Mouse (Mus musculus) heart, postnatal 0 days (tissue): ENCODE data around the gene Wt1. TPM values are rescaled to one million over a fixed set of nuclear protein-coding genes. Genes with fewer than 3 reads are reported as not detected.

Experiments used
- ATAC-seq: fragments of 200-750 bp; cut with Nextera tagmentation; 2 replicates; pipeline ENCODE4 v1.8.0; 2017; ENCODE audit warnings: low read depth, moderate number of reproducible peaks, moderate library complexity; ENCODE audit not compliant: insufficient read depth
- DNase-seq: peaks from one replicate; pipeline ENCODE4 v3.0.0-alpha.2; 2016; ENCODE audit warnings: low spot score
- H3K27ac ChIP-seq: fragments of 300-500 bp; sonication (generic); 2 replicates; pipeline ENCODE4 v1.5.1; 2014; ENCODE audit warnings: low read depth, mild to moderate bottlenecking
- H3K27me3 ChIP-seq: fragments of 300-500 bp; sonication (generic); 2 replicates; pipeline ENCODE4 v1.6.1; 2014; ENCODE audit warnings: low read length, mixed read lengths; ENCODE audit not compliant: control insufficient read depth, insufficient read depth
- H3K36me3 ChIP-seq: fragments of 300-500 bp; sonication (generic); replicated peaks from 2 replicates; pipeline ENCODE4 v1.6.1; 2014; ENCODE audit warnings: low read length, mixed read lengths; ENCODE audit not compliant: control insufficient read depth, insufficient read depth
- H3K4me1 ChIP-seq: fragments of 300-500 bp; sonication (generic); 2 replicates; pipeline ENCODE4 v1.6.1; 2014; ENCODE audit warnings: antibody characterized with exemption; ENCODE audit not compliant: control insufficient read depth, insufficient read depth
- H3K4me2 ChIP-seq: fragments of 300-500 bp; sonication (generic); 2 replicates; pipeline ENCODE4 v1.6.1; 2014; ENCODE audit warnings: low read depth, mild to moderate bottlenecking, low read length, moderate library complexity
- H3K4me3 ChIP-seq: fragments of 300-500 bp; sonication (generic); 2 replicates; pipeline ENCODE4 v1.5.1; 2014; ENCODE audit warnings: low read depth, low read length
- H3K9ac ChIP-seq: fragments of 300-500 bp; sonication (generic); replicated peaks from 2 replicates; pipeline ENCODE4 v1.6.1; 2014; ENCODE audit warnings: low read depth, low read length, mixed read lengths
- H3K9me3 ChIP-seq: fragments of 300-500 bp; sonication (generic); replicated peaks from 2 replicates; pipeline ENCODE4 v1.6.1; 2016; ENCODE audit warnings: low read length; ENCODE audit not compliant: control insufficient read depth
- CTCF ChIP-seq: IDR thresholded peaks from 2 replicates; pipeline ENCODE4 v1.5.1; 2016; ENCODE audit warnings: antibody characterized with exemption, control low read depth, low read depth
- EP300 ChIP-seq: IDR thresholded peaks from 2 replicates; pipeline ENCODE4 v1.6.1; 2016; ENCODE audit warnings: antibody characterized with exemption, low read depth
- WGBS: fragments of 180-500 bp; shearing (Covaris S2); extraction: QIAGEN DNeasy Blood & Tissue Kit; methylation state at CpG from one replicate; pipeline ENCODE4 v1.1.7; 2014; 5-methylcytosine and 5-hydroxymethylcytosine counted together
- polyA plus RNA-seq: library from polyadenylated mRNA; unstranded; fragments of >200 nt; fragmentation: Nextera tagmentation; extraction: Ambion mirVana; gene quantifications from 2 replicates; pipeline ENCODE4 v1.2.1, GENCODE M21; 2015
- total RNA-seq: library from RNA; depleted of rRNA; stranded (reverse); fragments of >200 nt; gene quantifications from 2 replicates; pipeline ENCODE4 v1.2.3, GENCODE M21; 2014; ENCODE audit warnings: low replicate concordance

The Wt1 gene
- total and polyA plus RNA-seq, 2 experiments from 2014 or later, result 6.4 to 24.8 TPM

- WGBS, result 75% methylated on average over 4 of the region's 4 CpGs
These were observed 37.2 kb upstream of the Wt1 start for GRCm38 (mm10) chr2:105089083-105089482.

GRCm38 (mm10) chr2:105089581-105090508 is 36.5 kb upstream of the Wt1 start:
- no peak overlapping the region for H3K9ac ChIP-seq
- TF ChIP-seq EP300 (no peak), CTCF (no peak)
- H3K4me2 ChIP-seq, result no peak overlapping the region
- H3K27me3 ChIP-seq, result no peaks in the 10 kb centered on the region
- WGBS, result 41% methylated on average over 7 of the region's 7 CpGs
- H3K4me1 ChIP-seq, result peaks cover 6% of the 10 kb centered on the region; the same call in 1 of the 2 replicates
- no peak for DNase-seq
- H3K36me3 ChIP-seq, result no peaks in the 10 kb centered on the region
- no peaks in the 10 kb centered on the region for H3K9me3 ChIP-seq
- no peak overlapping the region for H3K27ac ChIP-seq
- no peak overlapping the region for H3K4me3 ChIP-seq
- no peak for ATAC-seq

More at GRCm38 (mm10) chr2:105089083-105089482, 37.2 kb upstream of the Wt1 start:
- Histone ChIP-seq H3K9ac (no peak overlapping the region), H3K27me3 (no peaks in the 10 kb centered on the region), H3K4me2 (no peak overlapping the region), H3K27ac (no peak overlapping the region), H3K36me3 (no peaks in the 10 kb centered on the region), H3K9me3 (no peaks in the 10 kb centered on the region), H3K4me1 (peaks cover 6% of the 10 kb centered on the region; the same call in 1 of the 2 replicates), H3K4me3 (no peak overlapping the region)
- ATAC-seq (no peak), DNase-seq (no peak)
- no peak for TF ChIP-seq CTCF

- no peak for DNase-seq
- no peaks in the 10 kb centered on the region for H3K36me3 ChIP-seq
- H3K9ac ChIP-seq, result no peak overlapping the region
- H3K4me2 ChIP-seq, result no peak overlapping the region
- no peak for ATAC-seq
- WGBS, result 71% methylated on average over 5 of the region's 5 CpGs
- H3K4me1 ChIP-seq, result peaks cover 6% of the 10 kb centered on the region; the same call in 1 of the 2 replicates
- TF ChIP-seq EP300 (no peak), CTCF (no peak)
- no peaks in the 10 kb centered on the region for H3K9me3 ChIP-seq
- H3K4me3 ChIP-seq, result no peak overlapping the region
- H3K27ac ChIP-seq, result no peak overlapping the region
- H3K27me3 ChIP-seq, result no peaks in the 10 kb centered on the region
These were observed 35.3 kb upstream of the Wt1 start for GRCm38 (mm10) chr2:105090991-105091390.

GRCm38 (mm10) chr2:105091718-105092117 is 34.6 kb upstream of the Wt1 start, which contains the start of gene Gm11060:
Gene Gm11060 (plus strand): TSS chr2:105092018.
- Histone ChIP-seq H3K36me3 (no peaks in the 10 kb centered on the region), H3K4me2 (no peak within 1 kb of the TSS), H3K9ac (no peak within 1 kb of the TSS), H3K27me3 (no peaks in the 10 kb centered on the region), H3K9me3 (no peaks in the 10 kb centered on the region), H3K4me3 (no peak within 1 kb of the TSS), H3K27ac (no peak within 1 kb of the TSS), H3K4me1 (peaks cover 6% of the 10 kb centered on the region; the same call in 1 of the 2 replicates)
- TF ChIP-seq EP300, result no peak
- no peak for TF ChIP-seq CTCF
- WGBS, result 87% methylated on average over 2 of the region's 2 CpGs
- no peak for DNase-seq
- ATAC-seq, result no peak

GRCm38 (mm10) chr2:105097294-105097953 is 28.9 kb upstream of the Wt1 start:
- Histone ChIP-seq H3K9ac (no peak overlapping the region), H3K4me2 (no peak overlapping the region), H3K9me3 (no peaks in the 10 kb centered on the region), H3K27ac (no peak overlapping the region), H3K4me1 (no peaks in the 10 kb centered on the region), H3K27me3 (no peaks in the 10 kb centered on the region), H3K4me3 (no peak overlapping the region), H3K36me3 (no peaks in the 10 kb centered on the region)
- TF ChIP-seq CTCF (no peak), EP300 (no peak)
- no peak for ATAC-seq
- 85% methylated on average over 22 of the region's 22 CpGs for WGBS
- no peak for DNase-seq
